Mouse (Mus musculus): Measurements from ENCODE around the gene Ttll13. TPM values are rescaled to one million over a fixed set of nuclear protein-coding genes. Genes with fewer than 3 reads are reported as not detected.

Ttll13 gene
- polyA plus RNA-seq, 1 experiment from 2014 or later, result 2.1 TPM

DNA sequence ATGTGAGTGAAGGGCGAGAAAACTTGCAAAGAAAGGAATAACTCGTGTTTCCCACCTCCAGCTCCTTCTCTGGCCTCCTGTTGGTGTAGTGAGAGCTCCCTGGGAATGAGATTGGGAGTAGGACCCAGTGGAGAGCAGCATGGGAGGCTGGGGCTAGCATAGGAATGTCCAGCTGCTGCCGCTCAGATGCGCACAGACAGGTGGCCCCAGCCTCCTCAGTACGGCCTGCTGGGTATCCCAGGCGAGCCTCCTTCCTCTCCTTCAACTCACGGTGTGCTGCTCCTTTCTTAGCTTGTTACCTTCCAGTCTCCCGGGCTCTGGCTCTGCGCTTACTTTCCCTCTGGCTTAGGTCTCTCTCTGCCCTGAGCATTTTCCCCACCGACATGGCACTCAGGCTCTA, 33.9 kb downstream of the Ttll13 start:
- Histone ChIP-seq H3K4me3 (no peak overlapping the region), H3K27ac (no peak overlapping the region), H3K4me1 (replicated peaks) (no peaks in the 10 kb centered on the region), H3K4me2 (no peak overlapping the region), H3K36me3 (peaks cover 89% of the 10 kb centered on the region), H3K9me3 (peaks cover 3% of the 10 kb centered on the region), H3K9ac (no peak overlapping the region), H3K27me3 (no peaks in the 10 kb centered on the region)
- 86% methylated on average over 10 of the region's 10 CpGs for WGBS
- no peak for ATAC-seq (ENCODE audit: low FRiP score)

DNA sequence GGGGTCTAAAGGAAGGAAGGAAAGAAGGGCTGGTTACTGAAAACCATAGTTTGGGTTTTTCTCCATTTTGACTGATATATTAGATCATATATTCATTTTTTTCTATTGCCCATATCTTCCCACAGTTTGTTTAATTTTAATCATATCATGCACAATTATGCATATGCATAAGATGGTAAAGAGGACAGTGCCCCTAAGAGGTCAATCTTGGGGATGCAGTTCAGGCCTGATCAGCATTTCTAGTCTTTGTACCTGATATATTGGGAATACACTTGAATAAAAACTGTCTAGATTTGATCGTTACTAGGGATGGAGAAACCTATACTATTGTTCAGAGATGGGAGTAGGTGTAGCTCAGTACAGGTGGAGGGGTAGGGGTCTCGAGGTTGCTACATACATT, 34.8 kb downstream of the Ttll13 start:
- H3K27ac ChIP-seq, result no peak overlapping the region
- no peak overlapping the region for H3K9ac ChIP-seq
- no peak for ATAC-seq (ENCODE audit: low FRiP score)
- H3K4me2 ChIP-seq, result no peak overlapping the region
- H3K4me3 ChIP-seq, result no peak overlapping the region
- H3K27me3 ChIP-seq, result no peaks in the 10 kb centered on the region
- H3K36me3 ChIP-seq, result peaks cover 90% of the 10 kb centered on the region
- WGBS, result 94% methylated on average over 2 of the region's 2 CpGs
- H3K9me3 ChIP-seq, result no peaks in the 10 kb centered on the region
- H3K4me1 ChIP-seq (replicated peaks), result no peaks in the 10 kb centered on the region

DNA sequence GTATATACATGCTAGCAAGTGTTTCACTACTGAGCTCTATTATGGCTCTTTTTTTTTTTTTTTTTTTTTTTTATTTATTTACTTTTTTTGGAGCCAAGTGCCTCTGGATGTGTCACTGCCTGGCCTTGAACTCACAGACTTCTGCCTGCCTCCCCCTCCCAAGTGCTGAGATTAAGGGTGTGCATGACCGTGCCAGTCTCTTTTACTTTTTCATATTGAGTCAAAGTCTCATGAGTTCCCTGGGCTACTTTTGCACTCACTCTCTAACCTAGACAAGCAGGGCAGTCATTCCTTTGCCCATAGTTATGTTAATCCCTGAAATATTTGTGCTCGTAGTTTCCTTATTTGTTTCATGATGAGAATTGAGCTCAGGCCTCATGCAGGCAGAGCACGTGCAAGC, 35.5 kb downstream of the Ttll13 start:
- Histone ChIP-seq H3K27me3 (no peaks in the 10 kb centered on the region), H3K4me3 (no peak overlapping the region), H3K27ac (no peak overlapping the region), H3K9me3 (no peaks in the 10 kb centered on the region), H3K4me1 (replicated peaks) (no peaks in the 10 kb centered on the region), H3K9ac (no peak overlapping the region), H3K36me3 (peaks cover 90% of the 10 kb centered on the region), H3K4me2 (no peak overlapping the region)
- WGBS, result 86% methylated on average over 3 of the region's 3 CpGs
- ATAC-seq (ENCODE audit: low FRiP score), result no peak

DNA sequence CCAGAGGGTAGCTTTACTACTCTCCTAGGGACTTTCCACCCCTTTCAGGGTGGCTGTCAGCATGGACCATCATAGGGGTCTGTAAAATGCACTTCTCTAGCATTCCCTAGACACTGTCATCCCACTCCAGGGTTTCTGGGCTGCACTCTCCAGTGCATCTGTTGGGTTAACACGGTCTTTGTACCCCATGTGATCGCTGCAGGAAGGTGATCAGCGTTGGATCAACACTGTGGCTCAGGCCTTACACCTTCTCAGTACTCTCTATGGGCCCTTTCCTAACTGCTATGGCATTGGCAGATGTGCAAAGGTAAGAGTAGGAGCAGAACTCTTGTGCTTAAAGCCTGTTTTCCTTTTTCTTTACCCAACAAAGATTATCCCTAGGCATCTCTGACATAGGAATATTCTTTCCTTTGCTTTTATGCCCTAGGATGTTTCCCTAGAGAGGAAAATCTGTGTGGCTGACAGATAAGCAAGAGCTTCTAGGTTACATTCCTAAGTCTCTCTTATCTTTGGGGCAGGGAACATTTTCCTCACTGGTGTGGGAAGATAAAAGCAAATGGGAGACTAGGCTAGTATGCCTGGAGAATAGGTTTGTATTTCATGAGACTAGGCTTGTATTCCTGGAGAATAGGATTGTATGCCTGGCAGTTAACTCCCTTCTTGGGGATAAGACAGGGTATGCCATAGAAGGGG, 37.2 kb downstream of the Ttll13 start:
- H3K9me3 ChIP-seq, result no peaks in the 10 kb centered on the region
- no peak for ATAC-seq (ENCODE audit: low FRiP score)
- H3K4me1 ChIP-seq (replicated peaks), result no peaks in the 10 kb centered on the region
- peaks cover 90% of the 10 kb centered on the region for H3K36me3 ChIP-seq
- H3K9ac ChIP-seq, result no peak overlapping the region
- H3K27me3 ChIP-seq, result no peaks in the 10 kb centered on the region
- no peak overlapping the region for H3K27ac ChIP-seq
- no peak overlapping the region for H3K4me2 ChIP-seq
- 89% methylated on average over 3 of the region's 3 CpGs for WGBS
- H3K4me3 ChIP-seq, result no peak overlapping the region

DNA sequence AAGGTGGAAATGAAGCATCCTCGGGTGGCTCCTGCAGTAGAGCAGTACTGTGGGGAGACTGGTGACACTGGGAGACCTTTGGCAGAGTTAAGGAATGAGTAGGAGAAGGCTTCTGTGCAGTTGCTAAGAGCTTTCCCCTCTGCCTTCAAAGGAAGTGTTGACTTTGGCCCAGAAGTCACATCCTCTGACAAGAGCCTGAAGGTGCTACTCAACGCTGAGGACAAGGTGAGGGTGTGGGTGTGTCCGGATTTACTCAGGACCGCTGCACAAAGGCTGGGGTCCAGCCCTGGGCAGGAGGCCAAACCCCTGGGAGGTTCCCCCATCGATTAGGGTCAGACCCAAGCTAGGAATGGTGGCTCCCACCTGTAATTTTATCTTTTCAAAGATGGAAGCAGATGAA, 38.2 kb downstream of the Ttll13 start:
- no peaks in the 10 kb centered on the region for H3K4me1 ChIP-seq (replicated peaks)
- no peak overlapping the region for H3K4me2 ChIP-seq
- H3K9me3 ChIP-seq, result no peaks in the 10 kb centered on the region
- no peak overlapping the region for H3K27ac ChIP-seq
- no peaks in the 10 kb centered on the region for H3K27me3 ChIP-seq
- H3K4me3 ChIP-seq, result no peak overlapping the region
- H3K36me3 ChIP-seq, result peaks cover 87% of the 10 kb centered on the region
- ATAC-seq (ENCODE audit: low FRiP score), result no peak
- H3K9ac ChIP-seq, result no peak overlapping the region
- 96% methylated on average over 5 of the region's 5 CpGs for WGBS

DNA sequence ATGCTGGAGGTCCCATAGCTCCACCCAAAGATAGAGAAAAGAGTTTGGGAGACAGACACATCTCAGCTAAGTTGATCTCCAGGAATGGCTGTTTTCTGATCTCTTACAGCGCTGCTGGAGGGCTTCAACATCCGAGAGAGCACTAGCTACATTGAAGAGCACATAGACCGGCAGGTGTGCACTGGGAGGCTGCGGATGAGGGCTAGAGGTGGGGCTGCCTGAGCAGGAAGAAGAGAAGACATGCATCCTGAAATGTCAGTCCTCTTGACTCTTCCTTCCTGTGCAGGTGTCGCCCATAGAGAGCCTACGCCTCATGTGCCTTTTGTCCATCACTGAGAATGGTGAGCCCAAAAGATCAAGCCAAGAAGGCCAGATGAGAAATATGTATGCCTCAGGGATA, 39.5 kb downstream of the Ttll13 start:
- H3K27me3 ChIP-seq, result no peaks in the 10 kb centered on the region
- no peak overlapping the region for H3K27ac ChIP-seq
- H3K4me1 ChIP-seq (replicated peaks), result no peaks in the 10 kb centered on the region
- no peaks in the 10 kb centered on the region for H3K9me3 ChIP-seq
- H3K4me2 ChIP-seq, result no peak overlapping the region
- WGBS, result 96% methylated on average over 6 of the region's 6 CpGs
- H3K9ac ChIP-seq, result no peak overlapping the region
- no peak for ATAC-seq (ENCODE audit: low FRiP score)
- no peak overlapping the region for H3K4me3 ChIP-seq
- H3K36me3 ChIP-seq, result peaks cover 87% of the 10 kb centered on the region

DNA sequence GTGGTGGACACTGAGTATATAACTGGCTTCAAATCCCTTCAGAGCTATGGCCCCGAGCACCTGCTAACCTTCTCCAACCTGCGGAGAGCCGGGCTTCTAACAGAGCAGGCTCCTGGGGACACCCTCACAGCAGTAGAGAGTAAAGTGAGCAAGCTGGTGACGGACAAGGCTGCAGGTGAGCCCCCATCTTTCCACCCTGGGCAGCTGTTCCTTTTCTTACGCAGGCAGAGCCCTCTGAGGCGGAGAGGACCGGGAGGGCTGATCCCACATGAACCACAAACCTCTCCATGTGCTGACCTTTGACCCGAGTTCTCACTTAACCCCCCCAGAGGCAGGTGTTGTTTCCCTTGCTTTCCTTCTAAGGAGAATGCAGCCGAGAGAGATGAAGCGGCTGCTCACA, 41.6 kb downstream of the Ttll13 start:
- no peaks in the 10 kb centered on the region for H3K27me3 ChIP-seq
- H3K9ac ChIP-seq, result no peak overlapping the region
- no peak overlapping the region for H3K4me3 ChIP-seq
- ATAC-seq (ENCODE audit: low FRiP score), result no peak
- H3K36me3 ChIP-seq, result peaks cover 82% of the 10 kb centered on the region
- 84% methylated on average over 10 of the region's 10 CpGs for WGBS
- no peaks in the 10 kb centered on the region for H3K4me1 ChIP-seq (replicated peaks)
- H3K27ac ChIP-seq, result no peak overlapping the region
- H3K9me3 ChIP-seq, result no peaks in the 10 kb centered on the region
- no peak overlapping the region for H3K4me2 ChIP-seq

DNA sequence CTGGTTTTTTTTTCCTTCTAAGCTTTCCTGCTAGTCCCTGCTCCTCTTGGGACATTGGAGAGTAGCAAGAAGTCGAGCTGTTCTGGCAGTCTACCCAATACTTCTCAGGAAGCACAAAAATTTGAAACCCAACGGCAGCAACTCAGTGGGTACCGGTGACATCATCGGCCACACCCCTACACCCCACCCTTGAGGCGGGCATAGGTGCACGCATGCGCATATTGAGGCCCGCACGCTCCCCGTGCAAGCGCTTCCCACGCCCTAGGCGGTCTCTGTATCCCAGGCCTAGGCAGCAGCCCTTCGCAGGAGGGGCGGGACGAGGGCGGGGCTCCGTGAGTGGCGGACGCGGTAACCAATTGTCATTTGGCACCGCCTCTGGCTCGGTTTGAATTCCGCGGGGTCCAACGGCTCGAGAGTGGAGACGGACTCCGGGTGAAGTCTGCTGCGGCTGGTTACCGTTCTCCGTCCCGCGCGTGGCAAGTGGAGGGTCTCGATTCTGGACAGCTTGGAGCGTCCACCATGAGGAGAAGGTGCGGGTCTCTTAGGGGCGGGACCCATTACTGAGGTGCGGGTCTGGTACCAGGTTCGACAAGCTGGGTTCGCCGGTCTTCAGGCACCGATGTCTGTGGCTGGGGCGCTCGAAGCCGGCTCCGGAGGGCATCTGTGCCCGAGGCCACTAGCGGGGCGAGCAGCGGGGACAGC, 48.0 kb downstream of the Ttll13 start, which contains the start of gene Prc1:
Gene Prc1, plus strand, starts transcription at position 389 of the 702 bp plus-strand sequence.
- H3K27me3 ChIP-seq, result no peaks in the 10 kb centered on the region
- H3K27ac ChIP-seq, result peak within 1 kb of the TSS; percentile 41
- peak within 1 kb of the TSS; percentile 97 for H3K4me2 ChIP-seq
- peak within 1 kb of the TSS; percentile 68 for H3K4me3 ChIP-seq
- H3K9me3 ChIP-seq, result no peaks in the 10 kb centered on the region
- peaks cover 19% of the 10 kb centered on the region for H3K36me3 ChIP-seq
- peak within 1 kb of the TSS; percentile 75 for H3K9ac ChIP-seq
- peak; percentile 98 for ATAC-seq (ENCODE audit: low FRiP score)
- under 1% methylated on average over 52 of the region's 52 CpGs for WGBS
- H3K4me1 ChIP-seq (replicated peaks), result peaks cover 8% of the 10 kb centered on the region; the same call in 1 of the 2 replicates

DNA sequence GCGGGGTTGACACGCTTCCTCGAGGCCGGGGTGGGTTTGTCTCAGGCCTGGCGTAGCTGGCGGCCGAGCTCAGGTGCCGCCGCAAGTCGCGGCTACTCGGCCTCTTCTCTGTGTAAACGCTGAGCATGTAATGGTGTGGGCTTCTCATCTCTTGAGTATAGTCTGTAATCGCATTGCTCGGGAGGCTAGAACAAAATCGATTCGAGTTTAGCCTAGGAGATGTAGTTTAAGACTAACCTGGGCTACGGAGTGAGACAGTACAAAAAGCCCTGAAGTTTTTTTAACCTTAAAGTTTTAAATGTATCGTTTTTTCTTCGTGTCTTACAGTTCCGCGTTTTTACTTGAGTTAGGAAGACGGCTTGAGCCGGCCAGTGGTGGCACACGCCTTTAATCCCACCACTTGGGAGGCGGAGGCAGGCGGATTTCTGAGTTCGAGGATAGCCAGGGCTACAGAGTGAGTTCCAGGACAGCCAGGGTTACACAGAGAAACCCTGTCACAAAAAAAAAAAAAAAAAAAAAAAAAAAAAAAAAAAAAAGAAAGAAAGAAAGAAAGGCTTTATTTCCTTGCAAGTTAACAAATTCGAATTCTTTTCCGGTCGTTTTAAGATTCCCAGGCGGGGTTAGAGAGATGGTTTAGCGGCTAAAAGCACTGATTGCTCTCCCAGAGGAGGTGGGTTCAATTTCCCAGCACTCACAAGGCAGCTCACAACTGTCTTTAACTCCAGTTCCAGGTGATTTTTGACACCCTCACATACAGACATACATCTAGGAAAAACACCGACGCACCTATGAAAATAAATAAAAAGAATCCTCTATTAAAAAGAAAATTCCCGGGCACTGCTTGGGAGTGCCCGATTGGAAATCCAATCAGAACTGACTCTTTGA, 48.8 kb downstream of the Ttll13 start:
- peaks cover 8% of the 10 kb centered on the region; the same call in 1 of the 2 replicates for H3K4me1 ChIP-seq (replicated peaks)
- WGBS, result 10% methylated on average over 37 of the region's 37 CpGs
- ATAC-seq (ENCODE audit: low FRiP score), result peak; percentile 50; the same call in 1 of the 2 replicates

DNA sequence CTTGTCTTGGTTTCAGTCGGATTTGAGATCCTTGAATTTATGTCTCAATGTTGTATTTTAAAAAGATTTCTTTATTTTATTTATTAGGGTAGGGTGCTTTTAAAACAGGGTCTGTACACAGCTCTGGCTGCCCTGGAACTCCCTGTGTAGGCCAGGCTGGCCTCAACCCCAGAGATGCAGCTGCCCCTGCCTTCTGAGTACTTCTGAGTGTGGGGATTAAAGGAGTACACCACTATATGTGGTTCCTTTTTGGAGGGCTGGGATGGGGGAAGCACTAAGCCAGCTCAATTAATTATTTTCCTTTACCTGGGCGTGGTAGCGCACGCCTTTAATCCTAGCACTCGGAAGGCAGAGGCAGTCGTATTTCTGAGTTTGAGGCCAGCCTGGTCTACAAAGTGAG, 50.3 kb downstream of the Ttll13 start:
- Histone ChIP-seq H3K27me3 (no peaks in the 10 kb centered on the region), H3K4me3 (no peak overlapping the region), H3K4me1 (replicated peaks) (peaks cover 8% of the 10 kb centered on the region; the same call in 1 of the 2 replicates), H3K27ac (no peak overlapping the region), H3K9ac (no peak overlapping the region), H3K9me3 (no peaks in the 10 kb centered on the region), H3K36me3 (peaks cover 2% of the 10 kb centered on the region; the same call in 1 of the 2 replicates), H3K4me2 (no peak overlapping the region)
- WGBS, result 96% methylated on average over 6 of the region's 6 CpGs
- ATAC-seq (ENCODE audit: low FRiP score), result no peak

More for the DNA sequence above, 48.8 kb downstream of the Ttll13 start:
- Histone ChIP-seq H3K27ac (peak overlapping the region; percentile 35; the same call in 1 of the 2 replicates), H3K4me3 (peak overlapping the region; percentile 68), H3K9me3 (no peaks in the 10 kb centered on the region), H3K9ac (peak overlapping the region; percentile 75), H3K27me3 (no peaks in the 10 kb centered on the region), H3K36me3 (peaks cover 12% of the 10 kb centered on the region), H3K4me2 (peak overlapping the region; percentile 97)

DNA sequence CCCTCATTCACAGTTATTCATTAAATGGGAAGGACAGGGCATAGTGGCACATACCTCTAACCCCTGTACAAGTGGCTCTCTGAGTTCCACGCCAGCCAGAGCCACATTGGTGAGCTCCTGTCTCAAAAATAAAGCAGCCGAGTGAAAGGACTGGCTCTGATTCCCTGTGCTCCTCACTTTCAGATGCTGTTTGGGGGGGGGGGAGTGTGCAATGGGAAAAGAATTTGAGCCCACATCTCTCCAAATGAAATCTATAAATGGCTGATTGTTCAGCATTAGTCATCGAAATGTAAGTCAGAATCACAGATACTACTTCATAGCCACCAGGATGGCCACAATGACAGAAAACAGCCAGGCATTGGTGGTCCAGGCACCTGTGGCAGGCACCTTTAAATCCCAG, 50.9 kb downstream of the Ttll13 start:
- no peak for ATAC-seq (ENCODE audit: low FRiP score)
- H3K4me2 ChIP-seq, result no peak overlapping the region

DNA sequence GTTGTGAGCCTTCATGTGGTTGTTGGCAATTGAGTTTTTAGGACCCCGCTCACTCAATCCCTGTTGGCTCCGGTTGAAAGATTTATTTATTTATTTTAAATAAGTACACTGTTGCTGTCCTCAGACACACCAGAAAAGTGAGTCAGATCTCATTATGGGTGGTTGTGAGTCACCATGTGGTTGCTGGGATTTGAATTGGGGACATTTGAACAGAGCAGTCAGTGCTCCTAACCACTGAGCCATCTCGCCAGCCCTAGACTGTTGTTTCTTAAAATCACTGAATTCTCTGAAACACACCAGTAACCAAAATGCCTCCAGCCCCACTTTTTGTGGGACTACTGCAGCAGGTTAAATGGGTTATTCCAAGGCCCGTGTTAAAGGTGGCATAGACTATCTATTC, 52.6 kb downstream of the Ttll13 start:
- H3K4me3 ChIP-seq, result no peak overlapping the region
- H3K9ac ChIP-seq, result no peak overlapping the region
- no peaks in the 10 kb centered on the region for H3K36me3 ChIP-seq
- H3K4me2 ChIP-seq, result no peak overlapping the region
- 98% methylated on average over 4 of the region's 4 CpGs for WGBS
- ATAC-seq (ENCODE audit: low FRiP score), result no peak
- peaks cover 8% of the 10 kb centered on the region; the same call in 1 of the 2 replicates for H3K4me1 ChIP-seq (replicated peaks)
- H3K9me3 ChIP-seq, result no peaks in the 10 kb centered on the region
- H3K27ac ChIP-seq, result no peak overlapping the region
- H3K27me3 ChIP-seq, result no peaks in the 10 kb centered on the region

More for the DNA sequence above, 50.9 kb downstream of the Ttll13 start:
- Histone ChIP-seq H3K9me3 (no peaks in the 10 kb centered on the region), H3K9ac (no peak overlapping the region), H3K4me3 (no peak overlapping the region), H3K27ac (no peak overlapping the region), H3K36me3 (no peaks in the 10 kb centered on the region; the same call in 1 of the 2 replicates), H3K4me1 (replicated peaks) (peaks cover 8% of the 10 kb centered on the region; the same call in 1 of the 2 replicates), H3K27me3 (no peaks in the 10 kb centered on the region)
- WGBS, result 83% methylated on average over 3 of the region's 3 CpGs

Measured in hindbrain, embryonic 13.5 days (tissue).